Mouse (Mus musculus): ENCODE data around the gene Tsen34. TPM values are rescaled to one million over a fixed set of nuclear protein-coding genes. Genes with fewer than 3 reads are reported as not detected.
"Not testable (repeated sequence)": the region's sequence is repeated elsewhere in the genome, so short reads cannot be mapped to it uniquely, and the experiment has no call there.

Gene Tsen34
- polyA plus RNA-seq, 1 experiment from 2014 or later = 269 TPM

DNA sequence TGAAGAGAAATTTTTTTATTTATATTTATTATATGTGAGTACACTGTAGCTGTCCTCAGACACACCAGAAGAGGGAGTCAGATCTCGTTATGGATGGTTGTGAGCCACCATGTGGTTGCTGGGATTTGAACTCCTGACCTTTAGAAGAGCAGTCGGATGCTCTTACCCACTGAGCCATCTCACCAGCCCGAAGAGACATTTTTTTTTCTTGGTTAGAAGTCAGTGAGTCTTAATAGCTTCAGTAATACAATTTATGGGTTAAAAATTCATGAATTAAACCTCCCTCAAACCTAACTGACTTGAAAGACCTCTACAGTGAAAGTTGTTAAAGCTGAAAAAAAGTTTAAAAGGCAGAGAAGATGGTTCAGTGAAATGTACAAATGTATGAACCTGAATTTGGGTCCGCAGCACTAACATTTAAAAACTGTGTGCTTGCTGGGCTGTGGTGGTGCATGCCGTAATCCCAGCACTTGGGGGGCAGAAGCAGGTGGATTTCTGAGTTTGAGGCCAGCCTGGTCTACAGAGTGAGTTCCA, 15.9 kb downstream of the Tsen34 start:
- not testable (repeated sequence) for H3K27ac ChIP-seq; H3K4me3 ChIP-seq; H3K9me3 ChIP-seq; H3K27me3 ChIP-seq (ENCODE audit: insufficient read depth, poor library complexity, severe bottlenecking); DNase-seq (ENCODE audit: low spot score)
- peaks cover 41% of the 10 kb centered on the region for H3K36me3 ChIP-seq
- H3K4me1 ChIP-seq (replicated peaks) = peaks cover 20% of the 10 kb centered on the region
- 43% methylated on average over 5 of the region's 5 CpGs for WGBS

DNA sequence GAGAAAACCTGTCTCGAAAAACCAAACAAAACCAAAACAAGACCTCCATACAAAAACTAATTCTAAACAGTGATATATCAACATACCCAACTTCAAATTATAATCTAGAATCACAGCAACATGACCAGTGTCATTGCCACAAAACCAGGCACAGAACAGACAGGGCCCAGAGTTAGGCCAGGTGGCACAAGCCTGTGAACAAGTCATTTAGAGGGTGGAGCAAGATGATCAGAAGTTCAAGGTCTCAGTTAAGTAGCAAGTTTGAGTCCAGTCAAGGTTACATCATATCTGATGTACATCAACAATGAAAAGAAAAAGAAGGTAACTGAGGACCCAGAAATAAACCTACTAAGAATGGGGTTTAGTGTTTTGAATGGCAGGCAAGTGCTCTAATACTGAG, 16.3 kb downstream of the Tsen34 start:
- no peaks in the 10 kb centered on the region for H3K27me3 ChIP-seq (ENCODE audit: insufficient read depth, poor library complexity, severe bottlenecking)
- H3K9me3 ChIP-seq = no peaks in the 10 kb centered on the region
- no peak overlapping the region for H3K4me3 ChIP-seq
- H3K4me1 ChIP-seq (replicated peaks) = peaks cover 19% of the 10 kb centered on the region
- no peak for DNase-seq (ENCODE audit: low spot score)
- no peak overlapping the region for H3K27ac ChIP-seq
- H3K36me3 ChIP-seq = peaks cover 41% of the 10 kb centered on the region
- 83% methylated on average over 1 of the region's 1 CpGs for WGBS

DNA sequence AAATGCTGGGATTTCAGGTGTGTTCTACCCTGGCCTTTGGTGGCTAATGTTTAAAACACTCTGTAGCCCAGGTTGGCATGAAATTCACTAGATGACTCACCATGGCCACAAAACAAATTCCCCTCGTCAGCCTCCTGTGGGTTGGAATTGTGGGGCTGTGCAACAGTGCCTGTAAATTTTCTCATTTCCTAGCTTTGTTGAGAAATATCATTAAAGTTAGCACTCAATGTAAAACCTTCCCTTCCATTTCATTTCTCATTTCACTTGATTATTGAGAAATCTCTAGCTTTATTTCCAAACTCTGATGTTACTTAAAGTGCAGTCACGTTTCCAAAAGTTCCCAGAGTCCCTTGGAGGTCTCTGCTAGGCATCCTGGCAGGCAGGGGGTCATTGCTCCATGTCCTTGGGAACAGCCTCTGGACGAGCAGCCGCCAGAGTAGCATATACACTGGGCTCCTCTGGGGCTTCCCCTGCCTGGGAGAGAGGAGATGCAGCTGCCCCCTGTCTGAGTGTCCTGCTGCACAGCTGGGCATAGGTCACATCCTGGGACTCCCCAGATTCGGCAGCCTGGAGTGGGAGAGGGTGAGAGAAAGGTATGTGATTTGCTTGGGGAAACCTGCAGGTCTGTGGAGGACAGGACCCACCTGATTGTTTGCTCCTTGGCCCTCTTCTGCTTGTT, 19.7 kb downstream of the Tsen34 start:
- Histone ChIP-seq H3K4me1 (replicated peaks) (no peaks in the 10 kb centered on the region), H3K4me3 (no peak overlapping the region), H3K9me3 (no peaks in the 10 kb centered on the region), H3K36me3 (peaks cover 10% of the 10 kb centered on the region), H3K27ac (no peak overlapping the region), H3K27me3 (ENCODE audit: insufficient read depth, poor library complexity, severe bottlenecking) (no peaks in the 10 kb centered on the region)
- DNase-seq (ENCODE audit: low spot score) = no peak
- WGBS = 53% methylated on average over 5 of the region's 5 CpGs

DNA sequence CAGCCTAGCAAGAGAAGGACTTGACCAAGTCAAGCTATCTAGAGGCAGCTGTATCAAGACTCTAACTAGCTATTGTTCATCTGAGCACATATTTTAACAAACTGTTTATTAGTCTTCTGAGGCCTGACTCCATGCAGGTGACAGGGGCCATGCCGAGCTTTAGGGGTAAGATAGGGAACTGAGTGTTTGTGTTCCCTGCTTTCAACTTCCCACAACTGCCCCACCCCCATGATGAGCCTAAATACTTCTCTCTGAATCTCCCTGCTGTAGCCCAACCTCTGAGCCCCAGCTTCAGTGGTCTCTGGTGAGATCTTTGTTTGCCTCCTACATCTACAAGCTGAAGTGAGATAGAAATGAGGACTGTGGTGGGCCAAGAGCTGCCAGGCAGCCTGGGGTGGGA, 22.6 kb downstream of the Tsen34 start:
- Histone ChIP-seq H3K4me3 (no peak overlapping the region), H3K27ac (no peak overlapping the region), H3K4me1 (replicated peaks) (no peaks in the 10 kb centered on the region), H3K27me3 (ENCODE audit: insufficient read depth, poor library complexity, severe bottlenecking) (no peaks in the 10 kb centered on the region), H3K9me3 (no peaks in the 10 kb centered on the region), H3K36me3 (no peaks in the 10 kb centered on the region)
- 70% methylated on average over 1 of the region's 1 CpGs for WGBS
- no peak for DNase-seq (ENCODE audit: low spot score)

DNA sequence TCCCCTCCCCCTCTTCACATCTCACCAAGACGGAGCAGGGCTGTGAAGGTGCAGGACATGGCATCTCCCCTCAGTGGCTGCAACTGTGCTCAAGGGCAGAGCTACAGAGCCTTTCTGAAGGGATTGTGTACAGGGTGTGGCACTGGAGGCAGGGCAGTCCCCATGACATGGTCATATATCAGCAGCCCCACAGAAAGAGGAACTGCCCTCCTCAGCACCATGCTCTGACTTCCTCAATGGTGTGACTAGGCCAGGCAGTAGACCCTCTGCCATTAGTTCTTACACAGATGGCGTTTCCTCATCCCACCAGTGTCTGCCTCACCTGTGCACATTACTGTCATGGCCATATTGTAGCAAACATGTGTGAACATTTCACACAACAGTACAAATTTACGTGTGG, 27.6 kb downstream of the Tsen34 start, which contains the start of gene Pirb:
TSS of gene Pirb (minus strand) at position 124 of the 400 bp plus-strand sequence.
- DNase-seq (ENCODE audit: low spot score); H3K4me3 ChIP-seq; H3K27ac ChIP-seq; H3K27me3 ChIP-seq (ENCODE audit: insufficient read depth, poor library complexity, severe bottlenecking); H3K4me1 ChIP-seq (replicated peaks); H3K36me3 ChIP-seq; H3K9me3 ChIP-seq: not testable (repeated sequence)
- 64% methylated on average over 1 of the region's 3 CpGs for WGBS

DNA sequence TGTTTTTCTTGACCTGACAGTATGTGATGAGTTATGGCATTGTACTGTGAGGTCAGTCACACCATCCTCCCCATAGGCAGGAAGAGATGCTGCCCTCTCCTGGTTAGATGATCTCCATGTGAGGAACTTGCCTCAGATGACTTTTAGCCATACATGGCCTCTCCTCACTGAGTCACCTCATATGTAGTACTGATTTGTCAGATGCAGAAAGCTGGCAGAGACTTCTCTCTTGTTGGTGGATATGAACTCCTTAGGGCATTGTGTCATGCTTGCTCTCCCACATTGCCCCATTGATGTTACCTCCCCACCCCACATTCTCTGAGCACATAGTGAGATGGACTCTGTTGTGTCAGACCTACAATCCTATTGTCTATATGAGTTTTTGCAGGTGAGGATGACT, 32.8 kb downstream of the Tsen34 start:
- DNase-seq (ENCODE audit: low spot score); H3K4me3 ChIP-seq; H3K36me3 ChIP-seq; H3K9me3 ChIP-seq; H3K27ac ChIP-seq; H3K4me1 ChIP-seq (replicated peaks); H3K27me3 ChIP-seq (ENCODE audit: insufficient read depth, poor library complexity, severe bottlenecking): not testable (repeated sequence)

DNA sequence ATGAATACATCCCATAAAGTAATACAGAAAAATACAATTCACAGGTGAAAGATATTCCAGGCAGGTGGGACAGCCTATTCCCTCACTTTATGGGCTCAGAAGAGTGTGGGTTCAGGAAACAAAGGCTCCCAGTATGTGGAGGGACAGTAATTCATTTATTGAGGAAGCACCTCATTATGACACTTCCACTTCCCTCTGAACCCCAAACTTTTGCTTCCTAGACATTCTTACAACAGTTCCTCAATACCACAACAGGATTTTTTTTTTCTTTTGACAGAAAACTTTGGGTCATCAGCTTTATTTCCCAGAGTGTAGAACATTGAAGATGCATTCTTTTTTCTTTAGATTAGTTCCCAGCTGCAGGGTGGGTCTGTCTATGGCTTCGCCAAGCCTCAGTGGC, 40.0 kb downstream of the Tsen34 start:
- H3K4me3 ChIP-seq; H3K36me3 ChIP-seq; H3K9me3 ChIP-seq; H3K4me1 ChIP-seq (replicated peaks); DNase-seq (ENCODE audit: low spot score); H3K27me3 ChIP-seq (ENCODE audit: insufficient read depth, poor library complexity, severe bottlenecking); H3K27ac ChIP-seq: not testable (repeated sequence)
- WGBS = no CpG with 5 or more reads among the region's 1 CpGs

Other genes starting within 250 kb of the Tsen34 start
- not detected in 2 replicates for gene Tarm1, start 190.2 kb upstream of the Tsen34 start, polyA plus RNA-seq (2016; fragmentation: Nextera tagmentation; extraction: Ambion mirVana)
- 0.15 and 0.29 TPM in 2 replicates for gene Oscar, start 76.7 kb upstream of the Tsen34 start, polyA plus RNA-seq (2016; fragmentation: Nextera tagmentation; extraction: Ambion mirVana)
- gene Ndufa3, start 75.5 kb upstream of the Tsen34 start, polyA plus RNA-seq (2016; fragmentation: Nextera tagmentation; extraction: Ambion mirVana) = 423 and 441 TPM in 2 replicates
- gene Tfpt, start 62.9 kb upstream of the Tsen34 start, polyA plus RNA-seq (2016; fragmentation: Nextera tagmentation; extraction: Ambion mirVana) = 31.7 and 41.3 TPM in 2 replicates
- gene Prpf31, start 62.9 kb upstream of the Tsen34 start, polyA plus RNA-seq (2016; fragmentation: Nextera tagmentation; extraction: Ambion mirVana) = 148 and 168 TPM in 2 replicates
- 79.6 and 80.4 TPM in 2 replicates for gene Cnot3, start 47.6 kb upstream of the Tsen34 start, polyA plus RNA-seq (2016; fragmentation: Nextera tagmentation; extraction: Ambion mirVana)
- gene Leng1, start 27.0 kb upstream of the Tsen34 start, polyA plus RNA-seq (2016; fragmentation: Nextera tagmentation; extraction: Ambion mirVana) = 19.4 and 23.0 TPM in 2 replicates
- 3.5 and 5.8 TPM in 2 replicates for gene Tmc4, start 15.3 kb upstream of the Tsen34 start, polyA plus RNA-seq (2016; fragmentation: Nextera tagmentation; extraction: Ambion mirVana)
- 38.9 and 39.2 TPM in 2 replicates for gene Mboat7, start 660 bp downstream of the Tsen34 start, polyA plus RNA-seq (2016; fragmentation: Nextera tagmentation; extraction: Ambion mirVana)
- 1,151 and 1,302 TPM in 2 replicates for gene Rps9, start 11.1 kb downstream of the Tsen34 start, polyA plus RNA-seq (2016; fragmentation: Nextera tagmentation; extraction: Ambion mirVana)
- 0.07 and 0.38 TPM in 2 replicates for gene Pirb, start 27.5 kb downstream of the Tsen34 start, polyA plus RNA-seq (2016; fragmentation: Nextera tagmentation; extraction: Ambion mirVana)
- gene Gm15448, start 132.8 kb downstream of the Tsen34 start, polyA plus RNA-seq (2016; fragmentation: Nextera tagmentation; extraction: Ambion mirVana) = not detected in 2 replicates
- not detected in 2 replicates for gene Pira2, start 152.2 kb downstream of the Tsen34 start, polyA plus RNA-seq (2016; fragmentation: Nextera tagmentation; extraction: Ambion mirVana)
- gene Gm14548, start 205.3 kb downstream of the Tsen34 start, polyA plus RNA-seq (2016; fragmentation: Nextera tagmentation; extraction: Ambion mirVana) = not detected in 2 replicates
- not detected in 2 replicates for gene Lilra6, start 222.6 kb downstream of the Tsen34 start, polyA plus RNA-seq (2016; fragmentation: Nextera tagmentation; extraction: Ambion mirVana)

Measured in hindbrain, embryonic 10.5 days (tissue).